Comparison of ENCODE assay signal across 13 mouse cellular contexts in the genomic region with DNA sequence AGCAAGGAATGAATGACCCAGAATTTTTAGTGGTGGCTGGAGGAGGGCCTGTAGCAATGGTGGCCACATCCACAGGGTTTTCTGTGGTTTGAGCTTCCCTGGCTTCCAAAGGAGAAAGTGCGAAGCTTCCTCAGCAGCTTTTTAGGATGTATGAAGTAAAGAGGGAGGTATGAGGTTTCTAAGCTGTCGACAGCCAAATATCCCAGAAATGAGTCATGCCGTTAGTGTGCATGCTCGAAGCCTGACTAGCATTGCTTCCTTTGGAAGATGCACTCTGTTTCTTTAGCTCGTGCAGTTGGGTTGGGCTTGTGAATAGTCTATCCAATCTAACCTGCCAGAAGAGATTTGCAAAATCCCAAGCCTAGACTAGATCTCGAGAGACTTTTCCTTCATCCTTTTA.
"Had no signal": no experiment of that assay in that cellular context is flagged by ENCODE, and none has a peak within 500 bp of the region (broad histone marks: within the 10 kb centered on the region; RNA-seq: fewer than 3 reads in every experiment).

No protein-coding gene starts in this region.

- H3K4me2 ChIP-seq: limb, embryonic 13.5 days; midbrain, embryonic 12.5 days had no signal

- H3K36me3 ChIP-seq: limb, embryonic 13.5 days; midbrain, embryonic 12.5 days had no signal

- H3K27ac ChIP-seq: layer of hippocampus, adult 2 months; limb, embryonic 13.5 days; liver, embryonic 14.5 days; midbrain, embryonic 12.5 days had no signal

- H3K4me3 ChIP-seq: layer of hippocampus, adult 2 months; limb, embryonic 13.5 days; midbrain, embryonic 12.5 days had no signal

- ATAC-seq: midbrain, embryonic 16.5 days had no signal

- H3K27me3 ChIP-seq: limb, embryonic 13.5 days; midbrain, embryonic 12.5 days had no signal

- DNase-seq: kidney, postnatal 10 days; kidney, postnatal 4 days; left cerebral cortex, postnatal 4 days; lung, adult 18-20 months; right cerebral cortex, adult 18-20 months; right cerebral cortex, postnatal 25 days; thymus, adult 18-20 months; thymus, postnatal 25 days had no signal
